Mouse (Mus musculus) retina, postnatal 7 days (tissue): ENCODE results near the gene Insl6.

Experiments used
- DNase-seq: peaks from one replicate; pipeline ENCODE4 v3.0.0-alpha.2; 2012; ENCODE audit warnings: low read depth, low spot score

The Insl6 gene

DNA sequence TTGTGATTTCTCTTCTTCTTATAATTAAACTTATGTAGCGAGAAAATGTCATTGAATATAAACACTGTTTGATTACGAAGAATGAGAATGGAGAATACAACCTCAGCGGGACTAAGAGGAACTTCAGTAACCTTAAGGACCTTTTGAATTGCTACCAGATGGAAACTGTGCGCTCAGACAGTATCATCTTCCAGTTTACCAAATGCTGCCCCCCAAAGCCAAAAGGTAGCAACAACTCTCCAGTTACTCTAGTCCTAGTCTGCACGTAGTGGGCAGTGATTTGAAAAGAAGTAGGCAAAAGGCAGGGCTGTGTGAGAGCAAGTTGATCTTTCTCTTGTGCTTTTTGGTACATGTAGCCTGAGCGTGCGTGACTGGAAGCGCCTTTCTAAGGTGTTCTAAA, 37.3 kb downstream of the Insl6 start:
- no peak for DNase-seq

DNA sequence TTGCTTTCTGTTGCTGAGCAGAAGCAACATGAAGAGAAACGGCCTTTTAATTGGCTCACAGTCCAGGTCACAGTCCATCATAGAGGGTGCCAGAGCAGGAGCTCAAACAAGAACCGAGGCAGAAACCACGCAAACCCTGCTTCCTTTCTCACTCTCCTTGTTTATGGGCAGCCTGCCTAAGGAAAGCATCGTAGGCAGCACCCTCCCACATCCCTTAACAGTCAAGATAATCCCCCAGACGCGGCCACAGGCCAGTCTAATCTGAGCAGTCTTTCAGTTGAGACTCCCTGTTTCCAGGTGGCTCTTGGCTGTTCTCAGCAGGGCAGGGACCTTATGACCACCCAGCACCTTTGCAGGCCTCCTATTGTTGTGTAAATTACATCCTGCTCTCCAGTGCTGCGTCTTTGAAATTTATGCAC, 39.7 kb downstream of the Insl6 start:
- no peak for DNase-seq

DNA sequence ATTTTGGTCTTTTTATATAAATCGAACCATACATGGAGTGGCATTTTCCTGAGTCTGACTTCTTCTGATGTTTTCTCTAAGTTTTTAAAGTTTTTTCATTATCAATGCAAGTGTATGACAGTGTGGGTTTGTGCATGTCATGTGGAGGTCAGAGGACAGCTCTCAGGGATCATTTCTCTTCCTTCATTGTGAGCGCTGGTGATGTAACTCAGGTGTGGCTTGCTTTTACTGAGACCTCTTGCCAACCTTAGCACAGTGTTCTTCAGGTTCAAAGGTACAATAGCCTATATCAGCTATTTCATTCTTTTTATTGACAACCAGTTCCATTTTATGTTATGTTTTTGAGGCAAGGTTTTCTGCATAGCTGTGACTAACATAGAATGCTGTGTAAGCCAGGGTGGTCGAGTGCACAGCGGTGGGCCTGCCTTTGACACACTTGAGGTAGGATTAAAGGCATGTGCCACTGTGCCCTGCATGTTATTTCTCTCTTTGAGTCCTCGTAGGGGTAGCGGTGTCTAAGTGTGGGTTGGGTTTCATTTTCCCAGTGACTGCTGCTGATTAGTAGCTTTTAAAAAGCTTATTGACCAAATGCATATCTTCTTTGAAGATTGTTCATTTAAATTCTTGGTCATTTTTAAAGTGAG, 46.1 kb downstream of the Insl6 start:
- DNase-seq, result no peak

- DNase-seq, result no peak
Observed at GRCm38 (mm10) chr19:29276414-29276813, 48.7 kb downstream of the Insl6 start.

DNA sequence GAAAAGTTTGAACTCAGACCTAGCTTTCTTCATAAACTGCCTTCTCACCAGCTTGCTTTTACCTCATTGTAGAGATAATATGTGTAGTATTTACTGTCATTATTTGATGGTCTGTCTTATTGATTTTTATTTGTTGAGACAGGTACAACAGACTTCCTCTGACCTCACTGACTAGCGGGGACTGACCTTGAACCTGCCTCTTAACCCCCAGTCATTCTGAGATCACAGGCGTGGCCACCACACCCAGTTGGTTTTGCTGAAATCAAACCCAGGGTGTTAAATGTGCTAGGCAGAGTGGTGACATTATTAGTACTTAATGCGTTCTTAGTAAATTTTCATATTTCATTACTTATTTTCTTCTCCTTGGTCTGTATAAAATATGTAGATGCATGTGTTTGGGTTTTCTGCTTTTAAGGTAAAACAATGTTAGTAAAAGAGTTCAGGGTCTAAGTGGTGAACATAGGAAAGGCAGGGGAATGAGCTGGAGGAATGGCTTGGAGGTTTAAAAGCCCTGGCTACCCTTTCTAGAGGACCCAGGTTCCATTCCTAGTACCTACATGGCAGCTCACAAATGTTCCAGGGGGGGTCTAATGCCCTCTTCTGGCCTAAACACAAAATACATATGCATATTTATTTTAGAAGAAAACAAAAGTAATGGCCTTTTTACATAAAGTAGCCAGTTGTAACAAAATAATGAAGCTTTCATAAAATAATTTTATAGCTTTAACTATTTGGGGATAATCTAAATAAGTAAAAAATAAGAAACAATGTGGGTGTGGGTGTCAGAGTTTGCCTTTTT, 52.9 kb downstream of the Insl6 start:
- no peak for DNase-seq
